Mouse (Mus musculus) left cerebral cortex, adult 2 months (tissue): ENCODE measurements at regions not wholly inside any gene's neighbourhood (a gene's known extent, or its start where the extent isn't known, plus 50 kb on each side); places are given as distances from the start of the nearest gene placed in this dataset.
A peak's percentile ranks its signal among the peaks of the same experiment; 100 is the strongest.

Source experiments
- DNase-seq, 2 experiments: peaks; one replicate each; pipeline ENCODE4 v3.0.0; 2021 to 2022; ENCODE audit warnings: low spot score in 2 of 2, mixed read lengths in 1 of 2; ENCODE audit errors: extremely low spot score in 1 of 2
- H3K27ac ChIP-seq: fragments of 200-600 bp; 2 replicates; pipeline ENCODE4 v1.8.1; 2022
- H3K4me3 ChIP-seq: fragments of 200-600 bp; 2 replicates; pipeline ENCODE4 v1.8.1; 2022
- CTCF ChIP-seq: fragments of 200-600 bp; IDR thresholded peaks from 2 replicates; pipeline ENCODE4 v1.8.1; 2022; ENCODE audit warnings: antibody characterized with exemption, mild to moderate bottlenecking, moderate library complexity
- intact Hi-C: fragments of 180-260 bp; cut with DNase I; formaldehyde crosslinking; loops from one replicate; pipeline ENCODE4 v1.15.1; 2025

GRCm38 (mm10) chr17:83128843-83129544 is 86.1 kb upstream of the Pkdcc start:
- Histone ChIP-seq H3K4me3 (peak overlapping the region; percentile 5; the same call in 1 of the 2 replicates), H3K27ac (no peak overlapping the region)
- intact Hi-C loops, result no loop called here
- TF ChIP-seq CTCF, result no peak
- peak; percentile 58 to 73 for DNase-seq

DNA sequence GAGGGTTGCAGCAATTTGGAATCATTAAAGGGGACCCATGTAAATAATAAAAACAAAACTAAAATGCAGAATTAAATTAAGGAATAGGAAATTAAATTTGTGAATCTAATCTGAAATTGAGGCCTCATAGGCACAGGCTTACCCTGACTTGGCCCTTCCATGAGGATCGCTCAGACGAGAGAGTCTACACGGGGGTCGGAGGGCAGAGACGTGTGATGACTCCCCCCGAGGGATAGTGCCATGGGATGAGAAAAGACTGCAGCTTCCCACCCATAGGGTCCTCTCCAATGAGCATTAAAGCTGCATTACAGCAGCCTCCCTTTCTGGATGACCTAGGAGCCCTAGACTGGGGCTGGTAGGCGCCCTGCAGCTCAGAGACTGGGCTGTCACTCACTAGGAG is 85.4 kb upstream of the Pkdcc start:
- no peak overlapping the region for H3K27ac ChIP-seq
- DNase-seq, result no peak
- intact Hi-C loops, result no loop called here
- H3K4me3 ChIP-seq, result peak overlapping the region; percentile 5; the same call in 1 of the 2 replicates
- no peak for TF ChIP-seq CTCF

- no peak overlapping the region for H3K4me3 ChIP-seq
- no peak for DNase-seq
- no peak for TF ChIP-seq CTCF
- intact Hi-C loops, result no loop called here
- H3K27ac ChIP-seq, result no peak overlapping the region
Measured at GRCm38 (mm10) chr17:83133201-83133600, 81.9 kb upstream of the Pkdcc start.

GRCm38 (mm10) chr17:83135441-83136120 is 79.5 kb upstream of the Pkdcc start:
- intact Hi-C loops, result no loop called here
- Histone ChIP-seq H3K27ac (no peak overlapping the region), H3K4me3 (no peak overlapping the region)
- TF ChIP-seq CTCF, result no peak
- no peak for DNase-seq

GRCm38 (mm10) chr17:83136267-83136666 is 78.8 kb upstream of the Pkdcc start:
- Histone ChIP-seq H3K4me3 (no peak overlapping the region), H3K27ac (no peak overlapping the region)
- no peak for TF ChIP-seq CTCF
- intact Hi-C loops, result no loop called here
- no peak for DNase-seq

GRCm38 (mm10) chr17:83137720-83138119 is 77.4 kb upstream of the Pkdcc start:
- Histone ChIP-seq H3K4me3 (no peak overlapping the region), H3K27ac (no peak overlapping the region)
- TF ChIP-seq CTCF, result no peak
- no peak for DNase-seq
- intact Hi-C loops, result no loop called here

DNA sequence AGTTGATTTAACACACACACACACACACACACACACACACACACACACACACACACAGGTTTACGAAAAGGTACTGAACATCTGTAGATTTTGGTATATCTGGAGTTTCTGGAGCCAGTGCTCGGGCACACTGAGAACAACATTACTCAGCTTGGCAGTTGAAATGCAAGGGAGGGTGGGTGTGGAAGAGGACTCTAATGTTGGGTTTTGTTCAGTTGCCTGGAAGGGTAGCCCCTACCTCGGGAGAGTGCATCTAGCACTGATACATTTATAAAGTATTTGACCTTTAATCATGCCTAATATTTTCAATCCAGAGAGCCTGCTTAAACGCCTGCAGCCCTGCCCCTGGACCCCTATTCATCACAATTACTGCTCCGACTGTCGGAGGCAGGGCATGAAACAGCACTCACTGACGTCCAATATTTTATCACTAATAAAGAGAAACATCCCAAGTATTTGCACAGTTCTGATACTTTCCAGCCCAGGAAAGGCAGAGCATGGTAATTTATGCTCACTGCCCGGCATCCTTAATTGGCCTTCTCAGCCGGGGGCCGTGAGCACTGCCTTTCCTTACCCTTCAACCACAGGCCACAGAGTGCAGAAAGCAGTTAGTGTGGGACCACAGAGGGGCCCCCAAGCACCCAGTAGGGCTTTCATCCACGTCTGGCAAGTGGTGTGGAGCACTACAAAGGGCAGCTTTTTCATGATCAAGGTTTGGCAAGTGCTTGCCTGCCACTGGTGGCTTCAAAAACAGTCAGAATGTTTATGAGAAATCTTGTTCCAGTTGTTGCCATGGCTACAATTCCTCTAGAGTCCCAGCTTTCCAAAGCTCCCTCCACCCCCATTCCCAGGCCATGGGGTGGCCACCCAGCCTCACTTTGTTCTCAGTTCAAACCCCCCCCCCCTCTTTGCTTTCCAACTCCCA is 76.3 kb upstream of the Pkdcc start:
- DNase-seq, result no peak
- no peak overlapping the region for H3K27ac ChIP-seq
- no peak for TF ChIP-seq CTCF
- intact Hi-C loops, result no loop called here
- no peak overlapping the region for H3K4me3 ChIP-seq

DNA sequence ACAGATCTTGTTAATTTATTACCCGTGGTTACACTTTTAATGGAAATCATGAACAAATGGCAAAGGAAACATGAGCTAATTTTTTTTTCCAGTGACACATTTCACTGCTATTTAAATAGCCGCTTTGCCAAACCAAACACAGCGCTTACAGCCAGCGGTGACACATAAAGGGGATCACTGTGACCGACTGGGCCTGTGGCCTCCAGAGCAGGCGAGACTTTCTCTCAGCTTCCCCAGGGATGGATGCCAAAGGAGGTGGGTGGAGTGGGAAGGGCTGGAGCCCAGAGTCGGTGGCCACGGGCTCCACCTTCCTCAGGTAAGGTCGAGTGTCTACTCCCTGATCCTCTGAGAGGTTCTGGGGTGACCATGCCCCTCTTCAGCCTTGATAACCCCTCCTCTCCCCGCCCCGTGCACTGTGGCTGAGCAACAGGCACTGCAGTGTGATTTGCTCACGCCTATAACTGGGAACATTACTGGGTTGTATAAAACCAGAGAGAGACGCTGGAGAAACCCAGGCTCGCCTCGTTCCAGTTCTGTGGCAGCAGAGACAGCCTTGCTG is 66.6 kb upstream of the Pkdcc start:
- DNase-seq, result no peak
- no peak overlapping the region for H3K27ac ChIP-seq
- no peak overlapping the region for H3K4me3 ChIP-seq
- no peak for TF ChIP-seq CTCF
- intact Hi-C loops, result no loop called here

GRCm38 (mm10) chr17:83149336-83149735 is 65.8 kb upstream of the Pkdcc start:
- intact Hi-C loops, result no loop called here
- no peak for DNase-seq
- no peak overlapping the region for H3K27ac ChIP-seq
- H3K4me3 ChIP-seq, result no peak overlapping the region
- no peak for TF ChIP-seq CTCF

- intact Hi-C loops, result no loop called here
- no peak overlapping the region for H3K27ac ChIP-seq
- no peak for TF ChIP-seq CTCF
- no peak overlapping the region for H3K4me3 ChIP-seq
- no peak for DNase-seq
Measured at GRCm38 (mm10) chr17:83155106-83155505, 60.0 kb upstream of the Pkdcc start.

- intact Hi-C loops, result no loop called here
- Histone ChIP-seq H3K4me3 (no peak overlapping the region), H3K27ac (no peak overlapping the region)
- TF ChIP-seq CTCF, result no peak
- no peak for DNase-seq
Measured at GRCm38 (mm10) chr17:83156682-83157081, 58.4 kb upstream of the Pkdcc start.

- intact Hi-C loops, result no loop called here
- no peak for DNase-seq
- no peak for TF ChIP-seq CTCF
- Histone ChIP-seq H3K27ac (no peak overlapping the region), H3K4me3 (no peak overlapping the region)
Measured at GRCm38 (mm10) chr17:83158053-83158452, 57.0 kb upstream of the Pkdcc start.
